Mouse (Mus musculus) embryonic facial prominence, embryonic 11.5 days (tissue): ENCODE results near the gene Gm3543. TPM values are rescaled to one million over a fixed set of nuclear protein-coding genes. Genes with fewer than 3 reads are reported as not detected.
"Not testable (repeated sequence)": the region's sequence is repeated elsewhere in the genome, so short reads cannot be mapped to it uniquely, and the experiment has no call there.

Source experiments
- ATAC-seq: fragments of 200-750 bp; cut with Nextera tagmentation; replicated peaks from 2 replicates; pipeline ENCODE4 v1.8.0; 2017; ENCODE audit warnings: low read depth; ENCODE audit not compliant: insufficient number of reproducible peaks, low FRiP score, low TSS enrichment
- DNase-seq: peaks from one replicate; pipeline ENCODE4 v3.0.0-alpha.2; 2015; ENCODE audit warnings: low spot score
- H3K27ac ChIP-seq: fragments of 300-500 bp; sonication (generic); replicated peaks from 2 replicates; pipeline ENCODE4 v1.5.1; 2014; ENCODE audit warnings: mild to moderate bottlenecking, low read depth, low read length, control low read depth
- H3K27me3 ChIP-seq: fragments of 300-500 bp; sonication (generic); 2 replicates; pipeline ENCODE4 v1.6.1; 2014; ENCODE audit warnings: mild to moderate bottlenecking, low read length, moderate library complexity, mixed read lengths; ENCODE audit not compliant: control insufficient read depth, insufficient read depth
- H3K36me3 ChIP-seq: fragments of 300-500 bp; sonication (generic); replicated peaks from 2 replicates; pipeline ENCODE4 v1.6.1; 2014; ENCODE audit warnings: low read depth, mild to moderate bottlenecking, low read length, moderate library complexity, mixed read lengths; ENCODE audit not compliant: control insufficient read depth, insufficient read depth
- H3K4me1 ChIP-seq: fragments of 300-500 bp; sonication (generic); 2 replicates; pipeline ENCODE4 v1.6.1; 2014; ENCODE audit warnings: low read length, mixed read lengths; ENCODE audit not compliant: control insufficient read depth, insufficient read depth
- H3K4me2 ChIP-seq: fragments of 300-500 bp; sonication (generic); 2 replicates; pipeline ENCODE4 v1.6.1; 2014; ENCODE audit warnings: low read depth, mild to moderate bottlenecking, control low read depth, low read length, moderate library complexity
- H3K4me3 ChIP-seq: fragments of 300-500 bp; sonication (generic); 2 replicates; pipeline ENCODE4 v1.5.1; 2014; ENCODE audit warnings: low read depth, low read length, control low read depth
- H3K9ac ChIP-seq: fragments of 300-500 bp; sonication (generic); replicated peaks from 2 replicates; pipeline ENCODE4 v1.6.1; 2014; ENCODE audit warnings: mild to moderate bottlenecking, control low read depth, low read length
- H3K9me3 ChIP-seq: fragments of 300-500 bp; sonication (generic); replicated peaks from 2 replicates; pipeline ENCODE4 v1.6.1; 2016; ENCODE audit warnings: mild to moderate bottlenecking, low read length, inconsistent platforms, mixed read lengths; ENCODE audit not compliant: control insufficient read depth
- WGBS: fragments of 180-500 bp; shearing (Covaris S2); extraction: QIAGEN DNeasy Blood & Tissue Kit; methylation state at CpG from one replicate; pipeline ENCODE4 v1.1.7; 2014; 5-methylcytosine and 5-hydroxymethylcytosine counted together
- polyA plus RNA-seq: library from polyadenylated mRNA; unstranded; fragments of >200 nt; fragmentation: Nextera tagmentation; extraction: Ambion mirVana; gene quantifications from 2 replicates; pipeline ENCODE4 v1.2.1, GENCODE M21; 2014

Gene Gm3543
- not detected in 2 replicates for polyA plus RNA-seq

- not testable (repeated sequence) for H3K9me3 ChIP-seq, H3K4me1 ChIP-seq, H3K36me3 ChIP-seq, DNase-seq, H3K27me3 ChIP-seq, H3K4me3 ChIP-seq, H3K27ac ChIP-seq, H3K4me2 ChIP-seq, H3K9ac ChIP-seq, ATAC-seq
- WGBS, result no CpG with 5 or more reads among the region's 1 CpGs
Measured at GRCm38 (mm10) chr14:41983225-41983624, at the start of gene Gm3543. Gm3543 (minus strand) TSS chr14:41983325.

DNA sequence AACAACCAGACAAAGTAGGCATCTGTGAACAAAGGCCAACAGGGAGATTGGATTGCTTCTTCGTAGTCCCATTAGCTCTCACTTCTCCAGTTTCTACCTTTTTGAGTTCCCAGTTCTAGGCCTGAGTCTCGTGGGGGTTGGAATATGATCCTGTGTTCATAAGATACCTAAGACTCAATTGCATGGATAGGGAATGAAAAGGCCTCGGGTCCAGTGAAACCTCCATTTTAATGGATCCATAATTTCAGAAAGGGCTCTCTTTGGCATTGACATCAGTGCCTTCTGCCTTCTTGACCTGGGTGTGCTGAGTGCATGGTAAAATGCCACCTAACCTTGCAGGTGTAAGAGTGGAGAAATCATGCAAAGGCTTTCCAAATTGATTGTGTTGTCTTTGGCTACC is 14.5 kb downstream of the Gm3543 start:
- H3K27ac ChIP-seq, H3K4me1 ChIP-seq: not testable (repeated sequence)
- WGBS, result 70% methylated on average over 3 of the region's 3 CpGs

GRCm38 (mm10) chr14:41967827-41968226 is 15.3 kb downstream of the Gm3543 start, which contains the start of gene Gm6401:
Gm6401 (minus strand) TSS chr14:41967927.
- not testable (repeated sequence) for H3K9me3 ChIP-seq, H3K27ac ChIP-seq, H3K9ac ChIP-seq, H3K27me3 ChIP-seq, H3K4me2 ChIP-seq, DNase-seq, H3K4me3 ChIP-seq, H3K36me3 ChIP-seq, H3K4me1 ChIP-seq, ATAC-seq
- 75% methylated on average over 1 of the region's 1 CpGs for WGBS

More for the DNA sequence above, 14.5 kb downstream of the Gm3543 start:
- H3K4me3 ChIP-seq, H3K9ac ChIP-seq, H3K27me3 ChIP-seq, ATAC-seq, DNase-seq, H3K36me3 ChIP-seq, H3K4me2 ChIP-seq, H3K9me3 ChIP-seq: not testable (repeated sequence)

DNA sequence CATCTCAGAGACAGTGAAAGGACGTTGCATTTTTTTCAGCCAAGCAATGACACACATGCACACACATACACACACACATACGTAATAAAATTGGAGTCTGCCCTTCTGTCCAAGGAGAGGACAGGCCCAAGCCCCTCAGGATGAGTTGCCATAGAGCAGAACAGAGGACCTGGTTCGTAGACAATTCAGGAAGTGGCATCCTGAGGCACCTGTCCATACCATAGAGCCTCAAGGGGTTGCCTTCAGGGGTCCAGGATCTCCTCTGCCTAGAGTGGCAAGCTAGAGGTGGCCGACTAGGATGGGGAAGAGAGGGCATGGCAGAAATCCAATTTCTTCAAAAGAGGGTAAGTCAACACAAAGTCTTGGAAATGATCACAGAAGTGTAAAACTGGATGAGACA is 19.0 kb downstream of the Gm3543 start:
- ATAC-seq, result not testable (repeated sequence)

GRCm38 (mm10) chr14:41943695-41944094 is 39.4 kb downstream of the Gm3543 start, which contains the start of gene 1700024B05Rik:
1700024B05Rik (plus strand) TSS chr14:41943995.
- not testable (repeated sequence) for H3K9ac ChIP-seq, ATAC-seq, DNase-seq, H3K27ac ChIP-seq, H3K9me3 ChIP-seq, H3K4me3 ChIP-seq, H3K27me3 ChIP-seq, H3K4me1 ChIP-seq, H3K36me3 ChIP-seq, H3K4me2 ChIP-seq
- 90% methylated on average over 1 of the region's 2 CpGs for WGBS

More for the DNA sequence above, 19.0 kb downstream of the Gm3543 start:
- H3K27ac ChIP-seq, H3K9ac ChIP-seq, H3K36me3 ChIP-seq, H3K9me3 ChIP-seq, H3K27me3 ChIP-seq, DNase-seq, H3K4me1 ChIP-seq, H3K4me2 ChIP-seq, H3K4me3 ChIP-seq: not testable (repeated sequence)
- 65% methylated on average over 4 of the region's 4 CpGs for WGBS

Other genes starting within 250 kb of the Gm3543 start
- gene Gm7929, start 232.7 kb downstream of the Gm3543 start, polyA plus RNA-seq, result not detected in 2 replicates
- gene Gm47189, start 210.9 kb downstream of the Gm3543 start, polyA plus RNA-seq, result not detected in 2 replicates
- gene Gm7980, start 76.0 kb downstream of the Gm3543 start, polyA plus RNA-seq, result not detected in 2 replicates
- not detected in 2 replicates for gene 1700049E17Rik1, start 58.4 kb downstream of the Gm3543 start, polyA plus RNA-seq
- not detected in 2 replicates for gene 1700024B05Rik, start 39.3 kb downstream of the Gm3543 start, polyA plus RNA-seq
- not detected in 2 replicates for gene Gm6401, start 15.4 kb downstream of the Gm3543 start, polyA plus RNA-seq
- not detected in 2 replicates for gene Gm7951, start 134.0 kb upstream of the Gm3543 start, polyA plus RNA-seq
- not detected in 2 replicates for gene Gm17027, start 179.3 kb upstream of the Gm3543 start, polyA plus RNA-seq
- gene Gm3573, start 207.5 kb upstream of the Gm3543 start, polyA plus RNA-seq, result not detected in 2 replicates